Mouse (Mus musculus) liver, embryonic 14.5 days (tissue): ENCODE results near the gene Wdr34.

ENCODE experiments used
- CTCF ChIP-seq: IDR thresholded peaks from 2 replicates; pipeline ENCODE4 v1.5.1; 2016; ENCODE audit warnings: antibody characterized with exemption, low read depth, control low read depth
- EP300 ChIP-seq: IDR thresholded peaks from 2 replicates; pipeline ENCODE4 v1.6.1; 2016; ENCODE audit warnings: antibody characterized with exemption, low read depth

DNA sequence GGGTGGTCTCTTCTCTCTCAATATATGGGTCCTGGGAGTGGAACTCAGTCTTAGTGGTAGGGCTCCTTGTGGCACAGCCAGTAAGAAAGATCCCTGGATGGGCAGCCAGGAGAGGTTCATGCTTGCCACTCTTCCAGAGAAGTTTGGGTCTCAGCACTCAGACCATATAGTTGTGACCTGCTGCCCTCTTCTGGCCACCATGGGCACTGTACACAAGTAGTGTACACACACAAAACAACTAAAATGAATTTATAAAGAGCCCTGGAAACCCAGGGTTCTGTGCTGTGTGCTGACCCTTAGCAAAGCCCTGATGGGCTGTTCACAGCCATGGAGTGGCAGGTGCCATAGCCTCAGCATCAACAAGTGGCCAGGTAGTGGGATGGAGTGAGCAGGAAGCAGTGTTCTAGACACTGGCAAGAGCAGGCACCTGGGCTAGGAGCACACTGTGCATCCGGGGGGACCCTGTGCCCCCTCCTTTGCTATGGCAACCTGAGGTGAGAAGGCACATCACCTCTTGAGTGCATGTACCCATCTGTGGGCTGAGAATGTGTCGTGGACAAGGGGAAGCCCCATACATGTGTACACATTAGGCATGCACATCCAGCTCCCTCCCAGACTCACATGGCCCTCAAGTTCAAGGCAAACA lies 47.3 kb upstream of the Wdr34 start:
- peak; percentile 80 for TF ChIP-seq CTCF
- no peak for TF ChIP-seq EP300
